Mouse (Mus musculus): ENCODE data around the gene Neb. TPM values are rescaled to one million over a fixed set of nuclear protein-coding genes. Genes with fewer than 3 reads are reported as not detected.

Neb gene
- polyA plus RNA-seq, 1 experiment from 2014 or later, result 1.1 TPM

- H3K36me3 ChIP-seq (replicated peaks), result no peaks in the 10 kb centered on the region
- no peak overlapping the region for H3K27ac ChIP-seq
- no peaks in the 10 kb centered on the region for H3K4me1 ChIP-seq
- no peak overlapping the region for H3K4me2 ChIP-seq
- H3K4me3 ChIP-seq (replicated peaks), result no peak overlapping the region
- H3K9me3 ChIP-seq, result no peaks in the 10 kb centered on the region
- WGBS, result 88% methylated on average over 8 of the region's 8 CpGs
- H3K27me3 ChIP-seq, result no peaks in the 10 kb centered on the region
- no peak for ATAC-seq (ENCODE audit: low FRiP score)
- H3K9ac ChIP-seq, result no peak overlapping the region
These were observed 162.3 kb downstream of the Neb start for GRCm38 (mm10) chr2:52215945-52216344.

GRCm38 (mm10) chr2:52212561-52212961 is 165.7 kb downstream of the Neb start:
- no peak for ATAC-seq (ENCODE audit: low FRiP score)
- Histone ChIP-seq H3K36me3 (replicated peaks) (no peaks in the 10 kb centered on the region), H3K4me1 (no peaks in the 10 kb centered on the region), H3K9ac (no peak overlapping the region), H3K4me3 (replicated peaks) (no peak overlapping the region), H3K27me3 (no peaks in the 10 kb centered on the region), H3K27ac (no peak overlapping the region), H3K9me3 (no peaks in the 10 kb centered on the region), H3K4me2 (no peak overlapping the region)
- 92% methylated on average over 11 of the region's 11 CpGs for WGBS

GRCm38 (mm10) chr2:52211358-52211899 is 166.8 kb downstream of the Neb start:
- Histone ChIP-seq H3K4me1 (no peaks in the 10 kb centered on the region), H3K27ac (no peak overlapping the region), H3K27me3 (no peaks in the 10 kb centered on the region), H3K4me2 (no peak overlapping the region), H3K9ac (no peak overlapping the region), H3K36me3 (replicated peaks) (no peaks in the 10 kb centered on the region), H3K4me3 (replicated peaks) (no peak overlapping the region), H3K9me3 (no peaks in the 10 kb centered on the region)
- WGBS, result 76% methylated on average over 5 of the region's 5 CpGs
- no peak for ATAC-seq (ENCODE audit: low FRiP score)

- Histone ChIP-seq H3K4me2 (no peak overlapping the region), H3K27me3 (no peaks in the 10 kb centered on the region), H3K4me1 (no peaks in the 10 kb centered on the region), H3K4me3 (replicated peaks) (no peak overlapping the region), H3K9me3 (no peaks in the 10 kb centered on the region), H3K36me3 (replicated peaks) (no peaks in the 10 kb centered on the region), H3K9ac (no peak overlapping the region), H3K27ac (no peak overlapping the region)
- ATAC-seq (ENCODE audit: low FRiP score), result no peak
- WGBS, result 94% methylated on average over 7 of the region's 7 CpGs
These were observed 167.6 kb downstream of the Neb start for GRCm38 (mm10) chr2:52210685-52211084.

- Histone ChIP-seq H3K27ac (no peak overlapping the region), H3K9ac (no peak overlapping the region), H3K4me1 (no peaks in the 10 kb centered on the region), H3K27me3 (no peaks in the 10 kb centered on the region), H3K4me2 (no peak overlapping the region), H3K4me3 (replicated peaks) (no peak overlapping the region), H3K36me3 (replicated peaks) (no peaks in the 10 kb centered on the region), H3K9me3 (no peaks in the 10 kb centered on the region)
- 87% methylated on average over 4 of the region's 4 CpGs for WGBS
- ATAC-seq (ENCODE audit: low FRiP score), result no peak
These were observed 173.3 kb downstream of the Neb start for GRCm38 (mm10) chr2:52204992-52205391.

- no peak for ATAC-seq (ENCODE audit: low FRiP score)
- H3K4me1 ChIP-seq, result no peaks in the 10 kb centered on the region
- H3K9ac ChIP-seq, result no peak overlapping the region
- no peaks in the 10 kb centered on the region for H3K36me3 ChIP-seq (replicated peaks)
- H3K9me3 ChIP-seq, result no peaks in the 10 kb centered on the region
- H3K27ac ChIP-seq, result no peak overlapping the region
- H3K4me2 ChIP-seq, result no peak overlapping the region
- WGBS, result 93% methylated on average over 6 of the region's 6 CpGs
- H3K4me3 ChIP-seq (replicated peaks), result no peak overlapping the region
- H3K27me3 ChIP-seq, result no peaks in the 10 kb centered on the region
These were observed 184.6 kb downstream of the Neb start for GRCm38 (mm10) chr2:52193629-52194028.

- Histone ChIP-seq H3K4me1 (no peaks in the 10 kb centered on the region), H3K4me3 (replicated peaks) (no peak overlapping the region), H3K9me3 (no peaks in the 10 kb centered on the region), H3K36me3 (replicated peaks) (no peaks in the 10 kb centered on the region), H3K27ac (no peak overlapping the region), H3K4me2 (no peak overlapping the region), H3K27me3 (no peaks in the 10 kb centered on the region), H3K9ac (no peak overlapping the region)
- WGBS, result 89% methylated on average over 1 of the region's 1 CpGs
- ATAC-seq (ENCODE audit: low FRiP score), result no peak
These were observed 198.6 kb downstream of the Neb start for GRCm38 (mm10) chr2:52179678-52180077.

GRCm38 (mm10) chr2:52177726-52178125 is 200.5 kb downstream of the Neb start:
- Histone ChIP-seq H3K27ac (no peak overlapping the region), H3K4me2 (no peak overlapping the region), H3K9me3 (no peaks in the 10 kb centered on the region), H3K4me3 (replicated peaks) (no peak overlapping the region), H3K27me3 (no peaks in the 10 kb centered on the region), H3K36me3 (replicated peaks) (no peaks in the 10 kb centered on the region), H3K4me1 (no peaks in the 10 kb centered on the region), H3K9ac (no peak overlapping the region)
- no peak for ATAC-seq (ENCODE audit: low FRiP score)
- 89% methylated on average over 9 of the region's 9 CpGs for WGBS

- H3K27ac ChIP-seq, result no peak overlapping the region
- 94% methylated on average over 7 of the region's 7 CpGs for WGBS
These were observed 201.1 kb downstream of the Neb start for GRCm38 (mm10) chr2:52177184-52177583.

GRCm38 (mm10) chr2:52176537-52176936 is 201.7 kb downstream of the Neb start:
- WGBS, result 78% methylated on average over 8 of the region's 8 CpGs
- ATAC-seq (ENCODE audit: low FRiP score), result no peak
- Histone ChIP-seq H3K36me3 (replicated peaks) (no peaks in the 10 kb centered on the region), H3K4me2 (no peak overlapping the region), H3K4me1 (no peaks in the 10 kb centered on the region), H3K27ac (no peak overlapping the region), H3K4me3 (replicated peaks) (no peak overlapping the region), H3K9me3 (no peaks in the 10 kb centered on the region), H3K9ac (no peak overlapping the region), H3K27me3 (no peaks in the 10 kb centered on the region)

More at GRCm38 (mm10) chr2:52177184-52177583, 201.1 kb downstream of the Neb start:
- no peak overlapping the region for H3K4me2 ChIP-seq
- H3K9me3 ChIP-seq, result no peaks in the 10 kb centered on the region
- H3K4me3 ChIP-seq (replicated peaks), result no peak overlapping the region
- no peaks in the 10 kb centered on the region for H3K36me3 ChIP-seq (replicated peaks)
- ATAC-seq (ENCODE audit: low FRiP score), result no peak
- H3K4me1 ChIP-seq, result no peaks in the 10 kb centered on the region
- no peaks in the 10 kb centered on the region for H3K27me3 ChIP-seq
- no peak overlapping the region for H3K9ac ChIP-seq

GRCm38 (mm10) chr2:52174951-52175350 is 203.3 kb downstream of the Neb start:
- H3K36me3 ChIP-seq (replicated peaks), result no peaks in the 10 kb centered on the region
- no peak overlapping the region for H3K4me3 ChIP-seq (replicated peaks)
- no peak overlapping the region for H3K27ac ChIP-seq
- H3K4me1 ChIP-seq, result no peaks in the 10 kb centered on the region
- ATAC-seq (ENCODE audit: low FRiP score), result no peak
- WGBS, result 88% methylated on average over 4 of the region's 4 CpGs
- H3K9me3 ChIP-seq, result no peaks in the 10 kb centered on the region
- H3K27me3 ChIP-seq, result no peaks in the 10 kb centered on the region
- no peak overlapping the region for H3K9ac ChIP-seq
- no peak overlapping the region for H3K4me2 ChIP-seq

- no peak overlapping the region for H3K4me3 ChIP-seq (replicated peaks)
- 90% methylated on average over 7 of the region's 7 CpGs for WGBS
- H3K9me3 ChIP-seq, result no peaks in the 10 kb centered on the region
- H3K36me3 ChIP-seq (replicated peaks), result no peaks in the 10 kb centered on the region
- no peak overlapping the region for H3K4me2 ChIP-seq
- H3K27ac ChIP-seq, result no peak overlapping the region
- H3K9ac ChIP-seq, result no peak overlapping the region
- no peaks in the 10 kb centered on the region for H3K4me1 ChIP-seq
- no peak for ATAC-seq (ENCODE audit: low FRiP score)
- no peaks in the 10 kb centered on the region for H3K27me3 ChIP-seq
These were observed 208.8 kb downstream of the Neb start for GRCm38 (mm10) chr2:52169243-52170005.

GRCm38 (mm10) chr2:52153064-52153463 is 225.2 kb downstream of the Neb start:
- Histone ChIP-seq H3K4me3 (replicated peaks) (no peak overlapping the region), H3K36me3 (replicated peaks) (no peaks in the 10 kb centered on the region), H3K27ac (no peak overlapping the region), H3K27me3 (no peaks in the 10 kb centered on the region), H3K4me1 (no peaks in the 10 kb centered on the region), H3K9me3 (no peaks in the 10 kb centered on the region), H3K4me2 (no peak overlapping the region), H3K9ac (no peak overlapping the region)
- 92% methylated on average over 3 of the region's 3 CpGs for WGBS
- ATAC-seq (ENCODE audit: low FRiP score), result no peak
